ENCODE assay signal across 18 mouse cellular contexts in genomic region chr8:107885547-107885946, GRCm38 (mm10). TPM values are rescaled to one million over a fixed set of nuclear protein-coding genes. Genes with fewer than 3 reads are reported as not detected.
DNase-seq lines count a peak whose midpoint lies in the region; ATAC-seq and TF ChIP-seq lines count a peak whose summit lies in the region.
"Had no signal": no experiment of that assay in that cellular context is flagged by ENCODE, and none has a peak within 500 bp of the region (broad histone marks: within the 10 kb centered on the region; RNA-seq: fewer than 3 reads in every experiment).

No protein-coding gene starts in this region.

- H3K9ac ChIP-seq in lung, embryonic 14.5 days: no peak overlapping the region
- H3K9ac ChIP-seq: hindbrain, embryonic 15.5 days; neural tube, embryonic 12.5 days had no signal

- no peaks in the 10 kb centered on the region for H3K27me3 ChIP-seq in heart, embryonic 10.5 days (ENCODE audit: insufficient read depth, poor library complexity, severe bottlenecking)
- H3K27me3 ChIP-seq in lung, embryonic 14.5 days (ENCODE audit: insufficient read depth, low read length): no peaks in the 10 kb centered on the region
- H3K27me3 ChIP-seq in embryonic facial prominence, embryonic 10.5 days (replicated peaks; ENCODE audit: low read depth, poor library complexity, severe bottlenecking): no peaks in the 10 kb centered on the region
- H3K27me3 ChIP-seq in limb, embryonic 10.5 days (ENCODE audit: low read depth, poor library complexity, severe bottlenecking): no peaks in the 10 kb centered on the region
- H3K27me3 ChIP-seq: CH12.LX; neural tube, embryonic 12.5 days had no signal

- intact Hi-C loops in left cerebral cortex, postnatal 14 days (cut with DNase I): no loop called here

- peak; percentile 62 for ATAC-seq in lung, embryonic 14.5 days (ENCODE audit: insufficient read depth)
- ATAC-seq: forebrain, embryonic 16.5 days had no signal

- DNase-seq in heart, embryonic 10.5 days (ENCODE audit: low spot score): no peak
- no peak for DNase-seq in heart, adult 9 months (ENCODE audit: low spot score in 2 of 2)
- DNase-seq in lung, embryonic 14.5 days: peak; percentile 69
- no peak for DNase-seq in lung, adult 18-20 months
- no peak for DNase-seq in embryonic facial prominence, embryonic 10.5 days (ENCODE audit: low spot score)
- peak; percentile 33 for DNase-seq in limb, embryonic 10.5 days (ENCODE audit: low spot score)
- no peak for DNase-seq in spleen, postnatal 10 days (ENCODE audit: low spot score in 2 of 2)
- no peak for DNase-seq in left cerebral cortex, postnatal 14 days (ENCODE audit: low spot score in 2 of 2)
- DNase-seq: adrenal gland, adult 2 months; kidney, adult 9 months; right cerebral cortex, postnatal 25 days; thymus, postnatal 4 days had no signal

- H3K4me3 ChIP-seq in heart, embryonic 10.5 days: no peak overlapping the region
- H3K4me3 ChIP-seq in lung, embryonic 14.5 days (ENCODE audit: low read depth, low read length): no peak overlapping the region
- H3K4me3 ChIP-seq in embryonic facial prominence, embryonic 10.5 days: no peak overlapping the region
- no peak overlapping the region for H3K4me3 ChIP-seq in limb, embryonic 10.5 days
- H3K4me3 ChIP-seq: erythroblast, embryonic 14.5 days; hindbrain, embryonic 15.5 days; layer of hippocampus, adult 2 months; neural tube, embryonic 12.5 days had no signal

- H3K36me3 ChIP-seq in heart, embryonic 10.5 days: no peaks in the 10 kb centered on the region
- H3K36me3 ChIP-seq in lung, embryonic 14.5 days (ENCODE audit: insufficient read depth): no peaks in the 10 kb centered on the region
- H3K36me3 ChIP-seq in embryonic facial prominence, embryonic 10.5 days (replicated peaks): no peaks in the 10 kb centered on the region
- H3K36me3 ChIP-seq in limb, embryonic 10.5 days: no peaks in the 10 kb centered on the region
- H3K36me3 ChIP-seq: hindbrain, embryonic 15.5 days; neural tube, embryonic 12.5 days had no signal

- 28% methylated on average over 7 of the region's 7 CpGs for WGBS in heart, embryonic 10.5 days
- WGBS in lung, embryonic 14.5 days: 19% methylated on average over 7 of the region's 7 CpGs
- WGBS in embryonic facial prominence, embryonic 10.5 days: 41% methylated on average over 7 of the region's 7 CpGs
- 34% methylated on average over 7 of the region's 7 CpGs for WGBS in limb, embryonic 10.5 days

- H3K9me3 ChIP-seq in heart, embryonic 10.5 days: no peaks in the 10 kb centered on the region
- H3K9me3 ChIP-seq in lung, embryonic 14.5 days (ENCODE audit: low read depth, low read length): no peaks in the 10 kb centered on the region
- H3K9me3 ChIP-seq in embryonic facial prominence, embryonic 10.5 days: no peaks in the 10 kb centered on the region
- H3K9me3 ChIP-seq in limb, embryonic 10.5 days (replicated peaks): no peaks in the 10 kb centered on the region
- H3K9me3 ChIP-seq: hindbrain, embryonic 15.5 days; neural tube, embryonic 12.5 days had no signal

- no peak for TF ChIP-seq CTCF in lung, embryonic 14.5 days (IDR thresholded peaks at IDR 0.05; ENCODE audit: low read depth)

- H3K27ac ChIP-seq in heart, embryonic 10.5 days: peak overlapping the region; percentile 22; the same call in 1 of the 2 replicates
- peak overlapping the region; percentile 58 for H3K27ac ChIP-seq in lung, embryonic 14.5 days (ENCODE audit: low read depth)
- H3K27ac ChIP-seq in embryonic facial prominence, embryonic 10.5 days (replicated peaks): peak overlapping the region; percentile 68
- peak overlapping the region; percentile 80 for H3K27ac ChIP-seq in limb, embryonic 10.5 days
- H3K27ac ChIP-seq: hindbrain, embryonic 15.5 days; layer of hippocampus, adult 2 months; neural tube, embryonic 12.5 days had no signal

- H3K4me2 ChIP-seq in lung, embryonic 14.5 days: no peak overlapping the region
- H3K4me2 ChIP-seq: hindbrain, embryonic 15.5 days; neural tube, embryonic 12.5 days had no signal

- peaks cover 19% of the 10 kb centered on the region for H3K4me1 ChIP-seq in heart, embryonic 10.5 days
- H3K4me1 ChIP-seq in lung, embryonic 14.5 days (ENCODE audit: insufficient read depth): peaks cover 5% of the 10 kb centered on the region; the same call in 1 of the 2 replicates
- H3K4me1 ChIP-seq in embryonic facial prominence, embryonic 10.5 days: peaks cover 30% of the 10 kb centered on the region
- H3K4me1 ChIP-seq in limb, embryonic 10.5 days: peaks cover 39% of the 10 kb centered on the region
- H3K4me1 ChIP-seq: hindbrain, embryonic 15.5 days; neural tube, embryonic 12.5 days had no signal

RNA-seq across cellular contexts. Expression of gene Zfhx3, which starts 56.9 kb away (rescaled TPM):
- polyA plus RNA-seq in heart, embryonic 10.5 days (2016; fragmentation: Nextera tagmentation; extraction: Ambion mirVana): 7.0 and 9.7 TPM in 2 replicates
- 18.6 and 19.8 TPM in 2 replicates for polyA plus RNA-seq in lung, embryonic 14.5 days (2014; fragmentation: Nextera tagmentation; extraction: Ambion mirVana)
- 16.4 and 18.8 TPM in 2 replicates for polyA plus RNA-seq in embryonic facial prominence, embryonic 10.5 days (2016; fragmentation: Nextera tagmentation; extraction: Ambion mirVana)
- polyA plus RNA-seq in limb, embryonic 10.5 days (2016; fragmentation: Nextera tagmentation; extraction: Ambion mirVana): 15.8 and 28.1 TPM in 2 replicates
- total RNA-seq in left cerebral cortex, postnatal 14 days (2021): 1 to 10 TPM; 4.1 to 4.2 TPM

Comparison
In these comparisons a context has a peak if more than half of its experiments do, and no peak if none do; other contexts are left out.
1. DNase-seq: peak in lung, embryonic 14.5 days (single experiment) and limb, embryonic 10.5 days (single experiment); none in heart, embryonic 10.5 days (single experiment), heart, adult 9 months (0 of 2), lung, adult 18-20 months (0 of 2), embryonic facial prominence, embryonic 10.5 days (single experiment), spleen, postnatal 10 days (0 of 2) and left cerebral cortex, postnatal 14 days (0 of 2).
2. H3K27ac ChIP-seq: peak in every context shown above with its lines; median percentile 80 in limb, embryonic 10.5 days; 68 in embryonic facial prominence, embryonic 10.5 days; 58 in lung, embryonic 14.5 days; 22 in heart, embryonic 10.5 days.